Mouse (Mus musculus): ENCODE data around the gene Eri2.

- TF ChIP-seq CTCF (IDR thresholded peaks at IDR 0.05; ENCODE audit: extremely low read depth, insufficient read length, insufficient replicate concordance, low read depth, low read length) (no peak), POLR2A (IDR thresholded peaks at IDR 0.05; ENCODE audit: low read depth, low read length) (no peak)
Observed at GRCm38 (mm10) chr7:119789024-119789423, 4.8 kb downstream of the Eri2 start.

All from small intestine, adult 2 months (tissue).